Mouse (Mus musculus): ENCODE measurements at regions not wholly inside any gene's neighbourhood (a gene's known extent, or its start where the extent isn't known, plus 50 kb on each side); places are given as distances from the start of the nearest gene placed in this dataset.

- TF ChIP-seq CTCF (IDR thresholded peaks at IDR 0.05; ENCODE audit: low read depth, low read length) (no peak), POLR2A (IDR thresholded peaks at IDR 0.05; ENCODE audit: extremely low read depth, insufficient read depth, low read length) (no peak)
Measured at GRCm38 (mm10) chr6:140095416-140095815, 54.2 kb upstream of the Plcz1 start.
